Mouse (Mus musculus) urinary bladder, postnatal 10 days (tissue): Measurements from ENCODE around the gene 2510039O18Rik.

Experiments used
- DNase-seq: peaks from one replicate; pipeline ENCODE4 v3.0.0; 2022; ENCODE audit warnings: low spot score

The 2510039O18Rik gene

GRCm38 (mm10) chr4:147940576-147941044, at the start of gene 2510039O18Rik:
TSS of gene 2510039O18Rik (plus strand) at chr4:147940895.
- peak; percentile 64 for DNase-seq

- DNase-seq, result no peak
Observed at GRCm38 (mm10) chr4:147895815-147896330, 44.8 kb upstream of the 2510039O18Rik start.

- DNase-seq, result no peak
Observed at GRCm38 (mm10) chr4:147896411-147896810, 44.3 kb upstream of the 2510039O18Rik start.

GRCm38 (mm10) chr4:147897348-147897747, 43.3 kb upstream of the 2510039O18Rik start:
- DNase-seq, result no peak

GRCm38 (mm10) chr4:147900452-147900851, 40.2 kb upstream of the 2510039O18Rik start:
- DNase-seq, result no peak

- DNase-seq, result no peak
Observed at GRCm38 (mm10) chr4:147902906-147903500, 37.7 kb upstream of the 2510039O18Rik start.

GRCm38 (mm10) chr4:147903601-147904000, 37.1 kb upstream of the 2510039O18Rik start:
- no peak for DNase-seq

GRCm38 (mm10) chr4:147904313-147905089, 36.2 kb upstream of the 2510039O18Rik start, which contains the start of gene Mfn2:
TSS of gene Mfn2 (minus strand) at chr4:147904704.
- DNase-seq, result peak; percentile 57

- no peak for DNase-seq
Observed at GRCm38 (mm10) chr4:147905090-147905659, 35.5 kb upstream of the 2510039O18Rik start.

- DNase-seq, result no peak
Observed at GRCm38 (mm10) chr4:147906230-147906629, 34.5 kb upstream of the 2510039O18Rik start.

GRCm38 (mm10) chr4:147909486-147909885, 31.2 kb upstream of the 2510039O18Rik start:
- DNase-seq, result no peak

- no peak for DNase-seq
Observed at GRCm38 (mm10) chr4:147918459-147919121, 22.1 kb upstream of the 2510039O18Rik start.

- DNase-seq, result no peak
Observed at GRCm38 (mm10) chr4:147920973-147921372, 19.7 kb upstream of the 2510039O18Rik start.

- DNase-seq, result no peak
Observed at GRCm38 (mm10) chr4:147922341-147922740, 18.4 kb upstream of the 2510039O18Rik start.

- no peak for DNase-seq
Observed at GRCm38 (mm10) chr4:147927705-147928104, 13.0 kb upstream of the 2510039O18Rik start.

- DNase-seq, result no peak
Observed at GRCm38 (mm10) chr4:147928136-147928535, 12.6 kb upstream of the 2510039O18Rik start.

- DNase-seq, result no peak
Observed at GRCm38 (mm10) chr4:147928540-147928939, 12.2 kb upstream of the 2510039O18Rik start.

- no peak for DNase-seq
Observed at GRCm38 (mm10) chr4:147930946-147931345, 9.7 kb upstream of the 2510039O18Rik start.

- no peak for DNase-seq
Observed at GRCm38 (mm10) chr4:147934134-147934533, 6.6 kb upstream of the 2510039O18Rik start.

GRCm38 (mm10) chr4:147934611-147935010, 6.1 kb upstream of the 2510039O18Rik start:
- DNase-seq, result no peak

GRCm38 (mm10) chr4:147935904-147936303, 4.8 kb upstream of the 2510039O18Rik start:
- no peak for DNase-seq

- no peak for DNase-seq
Observed at GRCm38 (mm10) chr4:147936331-147936954, 4.3 kb upstream of the 2510039O18Rik start, which contains the start of gene Plod1. TSS of gene Plod1 (minus strand) at chr4:147936767.
